Mouse (Mus musculus): ENCODE measurements around the gene Wnt11. TPM values are rescaled to one million over a fixed set of nuclear protein-coding genes. Genes with fewer than 3 reads are reported as not detected.

The Wnt11 gene
- polyA plus RNA-seq, 1 experiment from 2014 or later = 12.3 TPM

DNA sequence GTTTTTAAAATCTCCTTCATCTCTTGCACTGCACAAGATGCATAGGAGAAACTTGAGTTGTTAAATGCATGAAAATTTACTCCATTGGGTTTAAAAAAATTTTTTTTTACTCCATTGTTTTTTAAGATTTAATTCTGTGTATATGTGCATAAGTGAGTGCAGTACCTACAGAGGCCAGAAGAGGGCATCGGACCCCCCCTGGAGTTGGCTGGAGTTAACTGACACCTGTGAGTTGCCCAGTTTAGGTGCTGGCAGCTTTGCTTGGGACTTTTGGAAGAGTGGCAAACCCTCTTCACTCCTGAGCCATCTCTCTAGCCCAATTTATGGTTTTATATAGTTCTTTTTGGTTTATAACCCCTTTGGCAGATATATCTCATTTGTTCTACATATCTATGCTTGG lies 66.2 kb downstream of the Wnt11 start:
- no peaks in the 10 kb centered on the region for H3K36me3 ChIP-seq (ENCODE audit: control insufficient read depth, insufficient read depth, low read length)
- peaks cover 5% of the 10 kb centered on the region; the same call in 1 of the 2 replicates for H3K9me3 ChIP-seq (ENCODE audit: control insufficient read depth, low read length)
- H3K4me2 ChIP-seq (ENCODE audit: low read depth, low read length) = no peak overlapping the region
- H3K9ac ChIP-seq (ENCODE audit: low read length) = no peak overlapping the region
- WGBS = 97% methylated on average over 1 of the region's 1 CpGs
- no peak for ATAC-seq (ENCODE audit: low read depth)
- H3K4me3 ChIP-seq (ENCODE audit: low read length) = no peak overlapping the region
- peaks cover 40% of the 10 kb centered on the region for H3K4me1 ChIP-seq (replicated peaks; ENCODE audit: control insufficient read depth, insufficient read depth, low read length)
- H3K27me3 ChIP-seq (ENCODE audit: control insufficient read depth, insufficient read depth, low read depth, low read length) = no peaks in the 10 kb centered on the region
- no peak overlapping the region for H3K27ac ChIP-seq (ENCODE audit: low read length)

DNA sequence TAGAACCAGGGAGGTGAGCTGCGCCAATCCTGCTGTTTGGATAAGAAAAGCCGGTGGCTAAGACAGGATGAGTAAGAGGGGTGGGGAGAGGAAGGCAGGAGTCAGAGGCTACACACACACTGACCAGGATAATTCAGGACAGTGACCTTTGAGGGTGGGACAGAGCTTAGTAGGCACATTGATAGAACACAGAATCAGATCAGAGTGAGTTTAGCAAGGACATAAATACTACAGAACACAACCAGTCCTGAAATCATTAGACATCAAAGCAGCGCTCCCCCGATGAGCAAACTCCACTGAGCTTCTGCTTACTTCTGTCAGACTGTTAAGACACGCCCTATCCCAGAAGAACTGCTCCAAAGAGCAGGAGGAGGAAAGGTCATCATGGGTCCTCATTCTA lies 69.0 kb downstream of the Wnt11 start:
- H3K27ac ChIP-seq (ENCODE audit: low read length) = no peak overlapping the region
- no peak overlapping the region for H3K9ac ChIP-seq (ENCODE audit: low read length)
- H3K27me3 ChIP-seq (ENCODE audit: control insufficient read depth, insufficient read depth, low read depth, low read length) = no peaks in the 10 kb centered on the region
- ATAC-seq (ENCODE audit: low read depth) = no peak
- no peaks in the 10 kb centered on the region for H3K36me3 ChIP-seq (ENCODE audit: control insufficient read depth, insufficient read depth, low read length)
- peaks cover 31% of the 10 kb centered on the region for H3K4me1 ChIP-seq (replicated peaks; ENCODE audit: control insufficient read depth, insufficient read depth, low read length)
- WGBS = 45% methylated on average over 5 of the region's 5 CpGs
- H3K9me3 ChIP-seq (ENCODE audit: control insufficient read depth, low read length) = peaks cover 5% of the 10 kb centered on the region; the same call in 1 of the 2 replicates
- H3K4me3 ChIP-seq (ENCODE audit: low read length) = no peak overlapping the region
- H3K4me2 ChIP-seq (ENCODE audit: low read depth, low read length) = no peak overlapping the region

Other genes starting within 250 kb of the Wnt11 start
- gene Emsy, start 178.3 kb upstream of the Wnt11 start, polyA plus RNA-seq (2015; fragmentation: Nextera tagmentation; extraction: Ambion mirVana) = 27.6 and 30.4 TPM in 2 replicates
- 44.2 and 45.1 TPM in 2 replicates for gene Thap12, start 132.0 kb upstream of the Wnt11 start, polyA plus RNA-seq (2015; fragmentation: Nextera tagmentation; extraction: Ambion mirVana)

All from lung, embryonic 16.5 days (tissue).